Mouse (Mus musculus): ENCODE measurements at regions not wholly inside any gene's neighbourhood (a gene's known extent, or its start where the extent isn't known, plus 50 kb on each side); places are given as distances from the start of the nearest gene placed in this dataset.

GRCm38 (mm10) chr2:124920265-124920664, 147.7 kb upstream of the Slc24a5 start:
- Histone ChIP-seq H3K9ac (replicated peaks; ENCODE audit: low read depth, low read length) (no peak overlapping the region), H3K36me3 (ENCODE audit: control insufficient read depth, insufficient read depth, low read length) (no peaks in the 10 kb centered on the region), H3K4me2 (ENCODE audit: low read depth, low read length) (no peak overlapping the region), H3K4me1 (ENCODE audit: control insufficient read depth, insufficient read depth, low read length) (no peaks in the 10 kb centered on the region), H3K9me3 (ENCODE audit: control insufficient read depth, low read length) (no peaks in the 10 kb centered on the region), H3K27ac (ENCODE audit: low read depth, low read length) (no peak overlapping the region), H3K27me3 (ENCODE audit: control insufficient read depth, insufficient read depth, low read length) (no peaks in the 10 kb centered on the region), H3K4me3 (ENCODE audit: low read depth, low read length) (no peak overlapping the region)
- ATAC-seq (ENCODE audit: low read depth): no peak
- WGBS: 87% methylated on average over 2 of the region's 2 CpGs

- Histone ChIP-seq H3K4me1 (ENCODE audit: control insufficient read depth, insufficient read depth, low read length) (no peaks in the 10 kb centered on the region), H3K4me2 (ENCODE audit: low read depth, low read length) (no peak overlapping the region), H3K9me3 (ENCODE audit: control insufficient read depth, low read length) (no peaks in the 10 kb centered on the region), H3K9ac (replicated peaks; ENCODE audit: low read depth, low read length) (no peak overlapping the region), H3K27me3 (ENCODE audit: control insufficient read depth, insufficient read depth, low read length) (no peaks in the 10 kb centered on the region), H3K36me3 (ENCODE audit: control insufficient read depth, insufficient read depth, low read length) (no peaks in the 10 kb centered on the region), H3K27ac (ENCODE audit: low read depth, low read length) (no peak overlapping the region), H3K4me3 (ENCODE audit: low read depth, low read length) (no peak overlapping the region)
- peak; percentile 89; the same call in 1 of the 2 replicates for ATAC-seq (ENCODE audit: low read depth)
- WGBS: 83% methylated on average over 10 of the region's 10 CpGs
Observed at GRCm38 (mm10) chr2:124927882-124928758, 139.8 kb upstream of the Slc24a5 start.

DNA sequence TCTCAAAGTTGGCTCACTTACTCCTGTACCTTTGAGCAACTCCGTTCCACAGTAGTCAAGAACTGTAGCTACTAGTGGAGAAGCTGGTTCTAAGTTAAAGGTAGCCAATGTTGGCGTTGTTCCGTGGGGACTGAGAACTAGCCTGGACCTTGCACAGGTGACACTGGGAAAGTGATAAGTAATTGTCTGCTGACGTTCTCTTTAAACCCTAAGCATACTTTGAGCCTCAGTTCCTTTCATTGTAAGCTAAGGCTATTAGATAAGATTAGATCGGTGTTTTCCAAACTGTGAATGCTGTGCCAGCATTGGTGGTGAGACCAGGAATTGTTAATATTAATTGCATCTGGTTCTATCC, 139.2 kb upstream of the Slc24a5 start:
- H3K4me1 ChIP-seq (ENCODE audit: control insufficient read depth, insufficient read depth, low read length): no peaks in the 10 kb centered on the region
- no peak overlapping the region for H3K9ac ChIP-seq (replicated peaks; ENCODE audit: low read depth, low read length)
- no peak overlapping the region for H3K4me3 ChIP-seq (ENCODE audit: low read depth, low read length)
- no peaks in the 10 kb centered on the region for H3K27me3 ChIP-seq (ENCODE audit: control insufficient read depth, insufficient read depth, low read length)
- H3K27ac ChIP-seq (ENCODE audit: low read depth, low read length): no peak overlapping the region
- ATAC-seq (ENCODE audit: low read depth): peak; percentile 38; the same call in 1 of the 2 replicates
- 88% methylated on average over 5 of the region's 5 CpGs for WGBS
- H3K36me3 ChIP-seq (ENCODE audit: control insufficient read depth, insufficient read depth, low read length): no peaks in the 10 kb centered on the region
- no peaks in the 10 kb centered on the region for H3K9me3 ChIP-seq (ENCODE audit: control insufficient read depth, low read length)
- H3K4me2 ChIP-seq (ENCODE audit: low read depth, low read length): no peak overlapping the region

GRCm38 (mm10) chr2:124930719-124931118, 137.2 kb upstream of the Slc24a5 start:
- Histone ChIP-seq H3K4me2 (ENCODE audit: low read depth, low read length) (no peak overlapping the region), H3K4me1 (ENCODE audit: control insufficient read depth, insufficient read depth, low read length) (no peaks in the 10 kb centered on the region), H3K9me3 (ENCODE audit: control insufficient read depth, low read length) (no peaks in the 10 kb centered on the region), H3K27ac (ENCODE audit: low read depth, low read length) (no peak overlapping the region), H3K4me3 (ENCODE audit: low read depth, low read length) (no peak overlapping the region), H3K36me3 (ENCODE audit: control insufficient read depth, insufficient read depth, low read length) (no peaks in the 10 kb centered on the region), H3K9ac (replicated peaks; ENCODE audit: low read depth, low read length) (no peak overlapping the region), H3K27me3 (ENCODE audit: control insufficient read depth, insufficient read depth, low read length) (no peaks in the 10 kb centered on the region)
- no peak for ATAC-seq (ENCODE audit: low read depth)
- 30% methylated on average over 7 of the region's 7 CpGs for WGBS

- no peak overlapping the region for H3K4me3 ChIP-seq (ENCODE audit: low read depth, low read length)
- no peaks in the 10 kb centered on the region for H3K4me1 ChIP-seq (ENCODE audit: control insufficient read depth, insufficient read depth, low read length)
- no peak overlapping the region for H3K9ac ChIP-seq (replicated peaks; ENCODE audit: low read depth, low read length)
- H3K27ac ChIP-seq (ENCODE audit: low read depth, low read length): no peak overlapping the region
- H3K9me3 ChIP-seq (ENCODE audit: control insufficient read depth, low read length): no peaks in the 10 kb centered on the region; the same call in 1 of the 2 replicates
- H3K4me2 ChIP-seq (ENCODE audit: low read depth, low read length): no peak overlapping the region
- no peaks in the 10 kb centered on the region for H3K36me3 ChIP-seq (ENCODE audit: control insufficient read depth, insufficient read depth, low read length)
- ATAC-seq (ENCODE audit: low read depth): no peak
- H3K27me3 ChIP-seq (ENCODE audit: control insufficient read depth, insufficient read depth, low read length): no peaks in the 10 kb centered on the region
- WGBS: 53% methylated on average over 6 of the region's 6 CpGs
Observed at GRCm38 (mm10) chr2:124932566-124932965, 135.4 kb upstream of the Slc24a5 start.

GRCm38 (mm10) chr2:124933876-124934275, 134.0 kb upstream of the Slc24a5 start:
- WGBS: 68% methylated on average over 1 of the region's 1 CpGs
- no peaks in the 10 kb centered on the region; the same call in 1 of the 2 replicates for H3K9me3 ChIP-seq (ENCODE audit: control insufficient read depth, low read length)

GRCm38 (mm10) chr2:124948263-124948781, 119.6 kb upstream of the Slc24a5 start:
- Histone ChIP-seq H3K4me2 (ENCODE audit: low read depth, low read length) (no peak overlapping the region), H3K9ac (replicated peaks; ENCODE audit: low read depth, low read length) (no peak overlapping the region), H3K4me1 (ENCODE audit: control insufficient read depth, insufficient read depth, low read length) (no peaks in the 10 kb centered on the region), H3K27me3 (ENCODE audit: control insufficient read depth, insufficient read depth, low read length) (no peaks in the 10 kb centered on the region), H3K9me3 (ENCODE audit: control insufficient read depth, low read length) (no peaks in the 10 kb centered on the region), H3K27ac (ENCODE audit: low read depth, low read length) (no peak overlapping the region), H3K36me3 (ENCODE audit: control insufficient read depth, insufficient read depth, low read length) (no peaks in the 10 kb centered on the region), H3K4me3 (ENCODE audit: low read depth, low read length) (no peak overlapping the region)
- WGBS: 18% methylated on average over 2 of the region's 2 CpGs
- ATAC-seq (ENCODE audit: low read depth): no peak

More at GRCm38 (mm10) chr2:124933876-124934275, 134.0 kb upstream of the Slc24a5 start:
- Histone ChIP-seq H3K4me3 (ENCODE audit: low read depth, low read length) (no peak overlapping the region), H3K27me3 (ENCODE audit: control insufficient read depth, insufficient read depth, low read length) (no peaks in the 10 kb centered on the region), H3K9ac (replicated peaks; ENCODE audit: low read depth, low read length) (no peak overlapping the region), H3K27ac (ENCODE audit: low read depth, low read length) (no peak overlapping the region), H3K36me3 (ENCODE audit: control insufficient read depth, insufficient read depth, low read length) (no peaks in the 10 kb centered on the region), H3K4me1 (ENCODE audit: control insufficient read depth, insufficient read depth, low read length) (no peaks in the 10 kb centered on the region), H3K4me2 (ENCODE audit: low read depth, low read length) (no peak overlapping the region)
- no peak for ATAC-seq (ENCODE audit: low read depth)

DNA sequence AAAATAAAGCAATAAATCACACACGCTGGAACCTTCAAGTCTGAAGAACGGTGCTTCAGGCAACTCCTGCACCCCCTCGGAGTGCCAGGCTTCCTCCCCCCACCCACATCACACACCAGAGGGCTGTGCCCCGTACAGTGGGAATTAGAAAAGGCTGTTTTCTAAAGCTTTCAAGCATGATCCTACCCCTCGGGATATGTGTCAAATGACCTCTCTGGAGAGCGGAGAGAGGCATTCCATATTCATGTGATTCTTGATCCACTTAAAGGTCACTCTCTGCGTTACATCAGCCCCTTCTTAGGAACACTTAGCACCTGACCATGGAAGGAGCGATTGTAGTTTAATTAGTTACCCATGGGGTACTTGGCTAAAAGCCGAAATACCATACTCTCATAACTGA, 119.1 kb upstream of the Slc24a5 start:
- no peak overlapping the region for H3K4me2 ChIP-seq (ENCODE audit: low read depth, low read length)
- H3K36me3 ChIP-seq (ENCODE audit: control insufficient read depth, insufficient read depth, low read length): no peaks in the 10 kb centered on the region
- H3K9ac ChIP-seq (replicated peaks; ENCODE audit: low read depth, low read length): no peak overlapping the region
- no peak overlapping the region for H3K27ac ChIP-seq (ENCODE audit: low read depth, low read length)
- no peaks in the 10 kb centered on the region for H3K27me3 ChIP-seq (ENCODE audit: control insufficient read depth, insufficient read depth, low read length)
- H3K4me3 ChIP-seq (ENCODE audit: low read depth, low read length): no peak overlapping the region
- H3K4me1 ChIP-seq (ENCODE audit: control insufficient read depth, insufficient read depth, low read length): no peaks in the 10 kb centered on the region
- peak; percentile 52; the same call in 1 of the 2 replicates for ATAC-seq (ENCODE audit: low read depth)
- WGBS: 27% methylated on average over 9 of the region's 9 CpGs
- no peaks in the 10 kb centered on the region for H3K9me3 ChIP-seq (ENCODE audit: control insufficient read depth, low read length)

DNA sequence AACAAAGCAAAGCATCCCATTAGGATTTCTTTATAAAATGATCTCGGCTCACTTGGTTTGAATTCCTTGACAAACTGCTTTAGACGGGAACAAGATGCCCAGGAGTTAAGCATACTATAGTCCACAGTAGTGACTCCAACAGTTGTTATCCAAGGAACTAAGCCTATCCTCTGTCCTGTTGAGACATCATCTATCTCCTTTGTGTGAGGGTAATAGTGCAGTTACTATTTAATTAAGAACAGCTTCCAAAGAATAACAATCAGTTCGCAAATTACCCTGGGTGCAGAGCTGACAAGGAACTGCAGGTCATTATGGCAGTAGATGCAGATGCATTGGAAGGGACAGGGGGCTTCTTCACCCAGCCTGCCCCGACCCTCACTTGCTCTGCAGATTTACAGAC, 115.7 kb upstream of the Slc24a5 start:
- Histone ChIP-seq H3K9me3 (ENCODE audit: control insufficient read depth, low read length) (no peaks in the 10 kb centered on the region), H3K27me3 (ENCODE audit: control insufficient read depth, insufficient read depth, low read length) (no peaks in the 10 kb centered on the region), H3K4me1 (ENCODE audit: control insufficient read depth, insufficient read depth, low read length) (no peaks in the 10 kb centered on the region), H3K27ac (ENCODE audit: low read depth, low read length) (no peak overlapping the region), H3K4me2 (ENCODE audit: low read depth, low read length) (no peak overlapping the region), H3K36me3 (ENCODE audit: control insufficient read depth, insufficient read depth, low read length) (no peaks in the 10 kb centered on the region), H3K9ac (replicated peaks; ENCODE audit: low read depth, low read length) (no peak overlapping the region), H3K4me3 (ENCODE audit: low read depth, low read length) (no peak overlapping the region)
- WGBS: 25% methylated on average over 4 of the region's 4 CpGs
- ATAC-seq (ENCODE audit: low read depth): no peak

All from neural tube, embryonic 14.5 days (tissue).